Mouse (Mus musculus): ENCODE data around the gene Cbfa2t2. TPM values are rescaled to one million over a fixed set of nuclear protein-coding genes. Genes with fewer than 3 reads are reported as not detected.

Gene Cbfa2t2
- polyA plus RNA-seq, 1 experiment from 2014 or later, result 7.8 TPM

DNA sequence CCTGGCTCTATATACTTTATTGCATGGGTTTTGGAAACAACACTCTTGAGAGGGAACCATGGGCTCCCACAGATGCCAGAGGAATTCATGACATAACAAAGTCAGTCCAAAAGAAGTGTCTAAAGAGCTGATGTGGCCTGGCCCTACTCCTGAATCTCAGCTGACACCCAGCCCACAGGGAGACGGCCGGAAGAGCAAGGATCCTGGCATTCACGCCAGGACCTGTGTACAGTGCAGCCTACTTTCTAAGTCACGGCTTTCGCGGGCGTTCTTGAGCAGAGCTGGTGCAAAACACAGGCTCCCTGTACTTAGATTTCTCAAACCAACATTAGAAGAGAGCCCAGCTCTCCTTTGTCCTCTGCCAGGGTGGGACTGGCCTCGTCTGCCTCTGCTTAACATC lies 144.3 kb downstream of the Cbfa2t2 start:
- 66% methylated on average over 8 of the region's 8 CpGs for WGBS

GRCm38 (mm10) chr2:154581421-154581820 lies 145.1 kb downstream of the Cbfa2t2 start:
- H3K9ac ChIP-seq (ENCODE audit: low read depth, low read length), result no peak overlapping the region
- peak; percentile 34 for TF ChIP-seq CTCF (IDR thresholded peaks at IDR 0.05; ENCODE audit: low read depth)
- H3K4me3 ChIP-seq (ENCODE audit: low read depth, low read length), result no peak overlapping the region
- no peaks in the 10 kb centered on the region for H3K4me1 ChIP-seq (replicated peaks; ENCODE audit: control insufficient read depth, insufficient read depth, low read length)
- H3K9me3 ChIP-seq (ENCODE audit: control insufficient read depth), result no peaks in the 10 kb centered on the region
- no peak overlapping the region for H3K27ac ChIP-seq (ENCODE audit: low read depth, low read length)
- WGBS, result 100% methylated on average over 1 of the region's 1 CpGs
- H3K4me2 ChIP-seq (replicated peaks; ENCODE audit: low read depth), result no peak overlapping the region
- no peak for ATAC-seq
- peaks cover 1% of the 10 kb centered on the region; the same call in 1 of the 2 replicates for H3K36me3 ChIP-seq (ENCODE audit: control insufficient read depth, insufficient read depth)
- no peaks in the 10 kb centered on the region for H3K27me3 ChIP-seq (replicated peaks; ENCODE audit: control insufficient read depth, insufficient read depth, low read length)

More for the DNA sequence above, 144.3 kb downstream of the Cbfa2t2 start:
- H3K36me3 ChIP-seq (ENCODE audit: control insufficient read depth, insufficient read depth), result no peaks in the 10 kb centered on the region
- ATAC-seq, result no peak
- H3K27me3 ChIP-seq (replicated peaks; ENCODE audit: control insufficient read depth, insufficient read depth, low read length), result no peaks in the 10 kb centered on the region
- no peak overlapping the region for H3K4me3 ChIP-seq (ENCODE audit: low read depth, low read length)
- no peaks in the 10 kb centered on the region for H3K9me3 ChIP-seq (ENCODE audit: control insufficient read depth)
- no peaks in the 10 kb centered on the region for H3K4me1 ChIP-seq (replicated peaks; ENCODE audit: control insufficient read depth, insufficient read depth, low read length)
- no peak overlapping the region for H3K4me2 ChIP-seq (replicated peaks; ENCODE audit: low read depth)
- no peak overlapping the region for H3K9ac ChIP-seq (ENCODE audit: low read depth, low read length)
- no peak for TF ChIP-seq CTCF (IDR thresholded peaks at IDR 0.05; ENCODE audit: low read depth)
- no peak overlapping the region for H3K27ac ChIP-seq (ENCODE audit: low read depth, low read length)

DNA sequence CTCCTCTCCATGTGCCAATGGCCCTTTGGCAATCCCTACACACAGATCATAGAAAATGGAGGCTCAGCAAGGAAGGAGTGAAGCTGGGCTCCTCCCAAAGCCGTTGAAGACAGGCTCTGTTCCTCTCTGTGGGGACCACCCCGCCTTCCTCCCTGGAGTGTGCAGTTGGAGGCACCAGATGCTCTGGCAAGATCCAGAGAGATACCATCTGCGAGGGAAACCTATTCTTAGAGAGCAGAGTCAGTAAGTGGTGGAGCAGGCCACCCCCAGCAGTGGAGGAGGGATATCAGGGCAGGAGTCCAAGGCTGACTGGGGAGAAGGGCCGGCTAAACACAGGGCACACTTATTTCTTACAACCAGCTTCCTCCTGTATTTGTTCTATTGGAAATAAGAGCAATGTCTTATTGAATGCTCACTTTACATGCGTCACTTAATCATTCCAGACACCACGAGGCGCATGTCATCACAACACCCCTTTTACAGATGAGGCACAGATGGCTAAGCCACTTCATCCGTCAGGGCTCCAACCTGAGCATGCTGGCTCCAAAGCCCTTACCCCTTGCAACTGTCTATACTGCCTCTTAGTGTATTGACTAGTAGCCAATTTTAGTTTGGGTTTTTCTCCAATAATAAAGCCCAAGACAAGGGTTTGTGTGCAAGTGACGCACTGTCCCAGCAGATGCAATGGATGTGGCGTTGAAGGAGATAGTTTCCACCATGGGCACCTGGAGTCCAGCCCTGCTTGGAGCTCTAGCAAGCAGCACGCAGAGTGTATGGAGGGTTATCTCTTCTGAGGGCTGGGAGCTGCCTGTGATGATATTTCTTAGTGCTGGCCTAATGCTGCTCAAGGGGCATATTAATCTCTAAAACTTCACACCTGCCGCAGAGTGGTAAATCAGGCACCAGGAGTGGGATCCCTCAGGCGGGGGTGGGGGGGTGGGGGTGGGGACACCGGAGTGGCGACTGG lies 147.9 kb downstream of the Cbfa2t2 start:
- Histone ChIP-seq H3K4me3 (ENCODE audit: low read depth, low read length) (no peak overlapping the region), H3K4me2 (replicated peaks; ENCODE audit: low read depth) (no peak overlapping the region), H3K27ac (ENCODE audit: low read depth, low read length) (no peak overlapping the region), H3K9ac (ENCODE audit: low read depth, low read length) (no peak overlapping the region), H3K36me3 (ENCODE audit: control insufficient read depth, insufficient read depth) (peaks cover 21% of the 10 kb centered on the region), H3K9me3 (ENCODE audit: control insufficient read depth) (no peaks in the 10 kb centered on the region), H3K27me3 (replicated peaks; ENCODE audit: control insufficient read depth, insufficient read depth, low read length) (no peaks in the 10 kb centered on the region), H3K4me1 (replicated peaks; ENCODE audit: control insufficient read depth, insufficient read depth, low read length) (no peaks in the 10 kb centered on the region)
- 0 out of 2 replicates have a peak, but pooled peaks have one; percentile 14 for ATAC-seq
- 55% methylated on average over 15 of the region's 15 CpGs for WGBS
- TF ChIP-seq CTCF (IDR thresholded peaks at IDR 0.05; ENCODE audit: low read depth), result no peak

DNA sequence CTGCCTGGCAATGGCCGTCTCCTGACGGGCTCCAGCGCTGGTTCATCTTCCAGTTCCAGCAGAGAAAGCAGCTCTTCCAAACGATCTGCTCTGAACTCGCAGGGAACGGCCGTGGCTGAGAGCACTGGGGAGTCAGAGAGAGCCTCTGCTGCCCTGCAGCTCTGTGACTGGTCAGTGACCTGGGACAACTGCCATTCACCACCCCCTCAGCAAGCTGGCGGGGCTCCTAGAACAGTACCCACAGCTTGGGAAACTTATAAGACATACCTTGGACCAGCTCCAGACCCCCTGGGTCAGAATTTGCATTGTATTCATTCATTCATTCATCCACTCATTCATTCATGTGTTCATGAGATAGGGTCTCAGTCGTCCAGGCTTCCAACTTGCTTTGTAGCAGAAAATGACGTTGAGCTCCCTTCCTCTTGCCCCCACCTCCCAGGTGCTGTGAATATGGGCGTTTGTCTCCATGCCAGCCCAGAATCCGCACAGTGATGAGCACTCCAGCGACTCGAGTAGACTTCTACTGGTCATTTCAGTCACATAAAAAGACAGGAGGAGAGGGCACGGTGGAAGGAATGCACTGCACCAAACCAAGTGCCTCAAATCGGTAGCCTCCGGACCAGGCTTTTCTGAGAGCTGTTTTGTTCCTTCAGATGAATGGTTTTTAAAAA lies 148.8 kb downstream of the Cbfa2t2 start:
- WGBS, result 65% methylated on average over 17 of the region's 17 CpGs
- Histone ChIP-seq H3K36me3 (ENCODE audit: control insufficient read depth, insufficient read depth) (peaks cover 30% of the 10 kb centered on the region), H3K9me3 (ENCODE audit: control insufficient read depth) (no peaks in the 10 kb centered on the region), H3K4me3 (ENCODE audit: low read depth, low read length) (no peak overlapping the region), H3K4me2 (replicated peaks; ENCODE audit: low read depth) (no peak overlapping the region), H3K27me3 (replicated peaks; ENCODE audit: control insufficient read depth, insufficient read depth, low read length) (no peaks in the 10 kb centered on the region), H3K4me1 (replicated peaks; ENCODE audit: control insufficient read depth, insufficient read depth, low read length) (no peaks in the 10 kb centered on the region), H3K27ac (ENCODE audit: low read depth, low read length) (no peak overlapping the region), H3K9ac (ENCODE audit: low read depth, low read length) (no peak overlapping the region)
- no peak for ATAC-seq
- TF ChIP-seq CTCF (IDR thresholded peaks at IDR 0.05; ENCODE audit: low read depth), result no peak

GRCm38 (mm10) chr2:154586405-154586804 lies 150.1 kb downstream of the Cbfa2t2 start:
- peak; percentile 69 for TF ChIP-seq CTCF (IDR thresholded peaks at IDR 0.05; ENCODE audit: low read depth)
- ATAC-seq, result no peak
- Histone ChIP-seq H3K4me2 (replicated peaks; ENCODE audit: low read depth) (no peak overlapping the region), H3K36me3 (ENCODE audit: control insufficient read depth, insufficient read depth) (peaks cover 31% of the 10 kb centered on the region), H3K4me3 (ENCODE audit: low read depth, low read length) (no peak overlapping the region), H3K27me3 (replicated peaks; ENCODE audit: control insufficient read depth, insufficient read depth, low read length) (no peaks in the 10 kb centered on the region), H3K4me1 (replicated peaks; ENCODE audit: control insufficient read depth, insufficient read depth, low read length) (no peaks in the 10 kb centered on the region), H3K9me3 (ENCODE audit: control insufficient read depth) (no peaks in the 10 kb centered on the region), H3K27ac (ENCODE audit: low read depth, low read length) (no peak overlapping the region), H3K9ac (ENCODE audit: low read depth, low read length) (no peak overlapping the region)
- WGBS, result 82% methylated on average over 5 of the region's 5 CpGs

Other genes starting within 250 kb of the Cbfa2t2 start
- 3.7 and 29.4 TPM in 2 replicates for gene Bpifb1, start 245.7 kb upstream of the Cbfa2t2 start, polyA plus RNA-seq (2015; fragmentation: Nextera tagmentation; extraction: Ambion mirVana)
- 0.07 and 0.09 TPM in 2 replicates for gene Bpifb5, start 212.7 kb upstream of the Cbfa2t2 start, polyA plus RNA-seq (2015; fragmentation: Nextera tagmentation; extraction: Ambion mirVana)
- gene Bpifb9a, start 178.6 kb upstream of the Cbfa2t2 start, polyA plus RNA-seq (2015; fragmentation: Nextera tagmentation; extraction: Ambion mirVana), result not detected in 2 replicates
- not detected in 2 replicates for gene Bpifb9b, start 129.3 kb upstream of the Cbfa2t2 start, polyA plus RNA-seq (2015; fragmentation: Nextera tagmentation; extraction: Ambion mirVana)
- gene Cdk5rap1, start 63.5 kb upstream of the Cbfa2t2 start, polyA plus RNA-seq (2015; fragmentation: Nextera tagmentation; extraction: Ambion mirVana), result 4.3 and 13.9 TPM in 2 replicates
- 4.9 and 7.7 TPM in 2 replicates for gene Snta1, start 28.4 kb upstream of the Cbfa2t2 start, polyA plus RNA-seq (2015; fragmentation: Nextera tagmentation; extraction: Ambion mirVana)
- gene 1700003F12Rik, start 110.6 kb downstream of the Cbfa2t2 start, polyA plus RNA-seq (2015; fragmentation: Nextera tagmentation; extraction: Ambion mirVana), result 1.6 and 2.2 TPM in 2 replicates
- not detected in 2 replicates for gene Actl10, start 115.3 kb downstream of the Cbfa2t2 start, polyA plus RNA-seq (2015; fragmentation: Nextera tagmentation; extraction: Ambion mirVana)
- gene Necab3, start 122.4 kb downstream of the Cbfa2t2 start, polyA plus RNA-seq (2015; fragmentation: Nextera tagmentation; extraction: Ambion mirVana), result 0.29 and 0.58 TPM in 2 replicates
- 5.5 and 5.9 TPM in 2 replicates for gene E2f1, start 133.4 kb downstream of the Cbfa2t2 start, polyA plus RNA-seq (2015; fragmentation: Nextera tagmentation; extraction: Ambion mirVana)
- gene Pxmp4, start 167.2 kb downstream of the Cbfa2t2 start, polyA plus RNA-seq (2015; fragmentation: Nextera tagmentation; extraction: Ambion mirVana), result 62.5 and 66.6 TPM in 2 replicates
- 0.17 and 0.44 TPM in 2 replicates for gene Zfp341, start 176.8 kb downstream of the Cbfa2t2 start, polyA plus RNA-seq (2015; fragmentation: Nextera tagmentation; extraction: Ambion mirVana)
- 0.26 TPM in 1 of 2 replicates, not detected in the other for gene 4930519P11Rik, start 177.0 kb downstream of the Cbfa2t2 start, polyA plus RNA-seq (2015; fragmentation: Nextera tagmentation; extraction: Ambion mirVana)
- gene Chmp4b, start 215.2 kb downstream of the Cbfa2t2 start, polyA plus RNA-seq (2015; fragmentation: Nextera tagmentation; extraction: Ambion mirVana), result 60.8 and 62.4 TPM in 2 replicates

Measured in intestine, postnatal 0 days (tissue).